Mouse (Mus musculus) midbrain, embryonic 13.5 days (tissue): ENCODE measurements around the gene Cntn2. TPM values are rescaled to one million over a fixed set of nuclear protein-coding genes. Genes with fewer than 3 reads are reported as not detected.
A peak's percentile ranks its signal among the peaks of the same experiment; 100 is the strongest.

Experiments
- ATAC-seq: fragments of 200-750 bp; cut with Nextera tagmentation; 2 replicates; pipeline ENCODE4 v1.8.0; 2017; ENCODE audit warnings: mild to moderate bottlenecking, moderate TSS enrichment, moderate library complexity
- H3K27ac ChIP-seq: fragments of 300-500 bp; sonication (generic); 2 replicates; pipeline ENCODE4 v1.5.1; 2015; ENCODE audit warnings: inconsistent platforms, mild to moderate bottlenecking, moderate library complexity
- H3K27me3 ChIP-seq: fragments of 300-500 bp; sonication (generic); 2 replicates; pipeline ENCODE4 v1.6.1; 2015; ENCODE audit warnings: mild to moderate bottlenecking, inconsistent platforms
- H3K36me3 ChIP-seq: fragments of 300-500 bp; sonication (generic); 2 replicates; pipeline ENCODE4 v1.6.1; 2015; ENCODE audit warnings: mild to moderate bottlenecking, inconsistent platforms
- H3K4me1 ChIP-seq: fragments of 300-500 bp; sonication (generic); replicated peaks from 2 replicates; pipeline ENCODE4 v1.6.1; 2015; ENCODE audit warnings: inconsistent platforms
- H3K4me2 ChIP-seq: fragments of 300-500 bp; sonication (generic); replicated peaks from 2 replicates; pipeline ENCODE4 v1.6.1; 2015; ENCODE audit warnings: moderate library complexity, mild to moderate bottlenecking, inconsistent platforms
- H3K4me3 ChIP-seq: fragments of 300-500 bp; sonication (generic); replicated peaks from 2 replicates; pipeline ENCODE4 v1.5.1; 2015; ENCODE audit warnings: mild to moderate bottlenecking, inconsistent platforms
- H3K9ac ChIP-seq: fragments of 300-500 bp; sonication (generic); replicated peaks from 2 replicates; pipeline ENCODE4 v1.6.1; 2015; ENCODE audit warnings: mild to moderate bottlenecking, inconsistent platforms
- H3K9me3 ChIP-seq: fragments of 300-500 bp; sonication (generic); 2 replicates; pipeline ENCODE4 v1.6.1; 2016; ENCODE audit warnings: mild to moderate bottlenecking, inconsistent platforms
- WGBS: fragments of 180-500 bp; shearing (Covaris S2); methylation state at CpG from one replicate; pipeline ENCODE4 v1.1.7; 2015; 5-methylcytosine and 5-hydroxymethylcytosine counted together
- polyA plus RNA-seq: library from polyadenylated mRNA; unstranded; fragments of >200 nt; fragmentation: Nextera tagmentation; extraction: Ambion mirVana; gene quantifications from 2 replicates; pipeline ENCODE4 v1.2.1, GENCODE M21; 2015

Gene Cntn2
- polyA plus RNA-seq, 1 experiment from 2014 or later: 90.2 TPM

GRCm38 (mm10) chr1:132541824-132542599 lies 1.0 kb downstream of the Cntn2 start:
- Histone ChIP-seq H3K4me3 (peak overlapping the region; percentile 52), H3K4me2 (peak overlapping the region; percentile 73), H3K36me3 (no peaks in the 10 kb centered on the region), H3K27ac (peak overlapping the region; percentile 90), H3K27me3 (peaks cover 29% of the 10 kb centered on the region), H3K9me3 (no peaks in the 10 kb centered on the region), H3K4me1 (peaks cover 72% of the 10 kb centered on the region), H3K9ac (peak overlapping the region; percentile 80)
- WGBS: 16% methylated on average over 5 of the region's 5 CpGs
- peak; percentile 41 for ATAC-seq

GRCm38 (mm10) chr1:132541171-132541823 lies 1.8 kb downstream of the Cntn2 start:
- peak overlapping the region; percentile 52 for H3K4me3 ChIP-seq
- H3K27me3 ChIP-seq: peaks cover 29% of the 10 kb centered on the region
- no peaks in the 10 kb centered on the region for H3K36me3 ChIP-seq
- H3K27ac ChIP-seq: no peak overlapping the region; the same call in none of the 2 replicates
- 0 out of 2 replicates have a peak, but pooled peaks have one; percentile 7 for ATAC-seq
- peak overlapping the region; percentile 80 for H3K9ac ChIP-seq
- H3K4me2 ChIP-seq: peak overlapping the region; percentile 73
- WGBS: 4% methylated on average over 14 of the region's 14 CpGs
- no peaks in the 10 kb centered on the region for H3K9me3 ChIP-seq
- H3K4me1 ChIP-seq: peaks cover 72% of the 10 kb centered on the region

GRCm38 (mm10) chr1:132540701-132541100 lies 2.4 kb downstream of the Cntn2 start:
- H3K27me3 ChIP-seq: peaks cover 29% of the 10 kb centered on the region
- no peaks in the 10 kb centered on the region for H3K9me3 ChIP-seq
- no peak overlapping the region for H3K27ac ChIP-seq
- H3K4me1 ChIP-seq: peaks cover 70% of the 10 kb centered on the region
- H3K4me2 ChIP-seq: peak overlapping the region; percentile 73
- no peaks in the 10 kb centered on the region for H3K36me3 ChIP-seq
- 56% methylated on average over 7 of the region's 7 CpGs for WGBS
- peak overlapping the region; percentile 52 for H3K4me3 ChIP-seq
- peak overlapping the region; percentile 80; the same call in 1 of the 2 replicates for H3K9ac ChIP-seq
- no peak for ATAC-seq

GRCm38 (mm10) chr1:132537736-132538135 lies 5.3 kb downstream of the Cntn2 start:
- H3K27me3 ChIP-seq: peaks cover 13% of the 10 kb centered on the region
- 71% methylated on average over 5 of the region's 5 CpGs for WGBS
- 0 out of 2 replicates have a peak overlapping the region, but pooled peaks have one; percentile 1 for H3K27ac ChIP-seq

GRCm38 (mm10) chr1:132536416-132536815 lies 6.6 kb downstream of the Cntn2 start:
- Histone ChIP-seq H3K36me3 (0 out of 2 replicates have a peak, but pooled peaks cover 9% of the 10 kb centered on the region), H3K27me3 (peaks cover 6% of the 10 kb centered on the region), H3K27ac (no peak overlapping the region), H3K4me1 (peaks cover 82% of the 10 kb centered on the region), H3K4me3 (no peak overlapping the region), H3K4me2 (no peak overlapping the region), H3K9me3 (no peaks in the 10 kb centered on the region), H3K9ac (no peak overlapping the region)
- no peak for ATAC-seq
- WGBS: 92% methylated on average over 3 of the region's 3 CpGs

More at GRCm38 (mm10) chr1:132537736-132538135, 5.3 kb downstream of the Cntn2 start:
- H3K4me2 ChIP-seq: peak overlapping the region; percentile 73; the same call in 1 of the 2 replicates
- H3K4me1 ChIP-seq: peaks cover 84% of the 10 kb centered on the region
- 0 out of 2 replicates have a peak, but pooled peaks cover 3% of the 10 kb centered on the region for H3K36me3 ChIP-seq
- no peak for ATAC-seq
- H3K4me3 ChIP-seq: no peak overlapping the region
- H3K9ac ChIP-seq: no peak overlapping the region
- no peaks in the 10 kb centered on the region for H3K9me3 ChIP-seq

GRCm38 (mm10) chr1:132535541-132535940 lies 7.5 kb downstream of the Cntn2 start:
- ATAC-seq: no peak
- Histone ChIP-seq H3K9ac (no peak overlapping the region), H3K27ac (peak overlapping the region; percentile 61; the same call in 1 of the 2 replicates), H3K36me3 (0 out of 2 replicates have a peak, but pooled peaks cover 9% of the 10 kb centered on the region), H3K4me2 (no peak overlapping the region), H3K9me3 (no peaks in the 10 kb centered on the region), H3K4me1 (peaks cover 82% of the 10 kb centered on the region), H3K27me3 (no peaks in the 10 kb centered on the region), H3K4me3 (no peak overlapping the region)
- 89% methylated on average over 4 of the region's 4 CpGs for WGBS

- Histone ChIP-seq H3K9ac (no peak overlapping the region; the same call in 1 of the 2 replicates), H3K27me3 (no peaks in the 10 kb centered on the region), H3K4me3 (no peak overlapping the region), H3K27ac (peak overlapping the region; percentile 61), H3K4me1 (peaks cover 75% of the 10 kb centered on the region), H3K36me3 (peaks cover 12% of the 10 kb centered on the region), H3K9me3 (no peaks in the 10 kb centered on the region), H3K4me2 (peak overlapping the region; percentile 11; the same call in 1 of the 2 replicates)
- whole genome bisulfite sequencing: 9% methylated on average over 8 of the region's 8 CpGs
- no peak for ATAC-seq
Measured at GRCm38 (mm10) chr1:132533840-132534239, 9.2 kb downstream of the Cntn2 start.

- H3K4me1 ChIP-seq: peaks cover 65% of the 10 kb centered on the region
- H3K9ac ChIP-seq: no peak overlapping the region
- no peak overlapping the region for H3K4me2 ChIP-seq
- H3K27ac ChIP-seq: peak overlapping the region; percentile 48
- peaks cover 25% of the 10 kb centered on the region for H3K36me3 ChIP-seq
- 70% methylated on average over 9 of the region's 9 CpGs for WGBS
- no peaks in the 10 kb centered on the region for H3K27me3 ChIP-seq
- H3K4me3 ChIP-seq: no peak overlapping the region
- ATAC-seq: no peak
- H3K9me3 ChIP-seq: no peaks in the 10 kb centered on the region
Measured at GRCm38 (mm10) chr1:132532521-132532920, 10.5 kb downstream of the Cntn2 start.

- H3K36me3 ChIP-seq: peaks cover 31% of the 10 kb centered on the region
- 0 out of 2 replicates have a peak overlapping the region, but pooled peaks have one; percentile 1 for H3K4me2 ChIP-seq
- peak overlapping the region; percentile 2; the same call in 1 of the 2 replicates for H3K9ac ChIP-seq
- WGBS: 4% methylated on average over 5 of the region's 5 CpGs
- H3K9me3 ChIP-seq: no peaks in the 10 kb centered on the region
- peak overlapping the region; percentile 83 for H3K27ac ChIP-seq
- H3K4me1 ChIP-seq: peaks cover 73% of the 10 kb centered on the region
- no peak overlapping the region for H3K4me3 ChIP-seq
- H3K27me3 ChIP-seq: no peaks in the 10 kb centered on the region
- peak; percentile 76 for ATAC-seq
Measured at GRCm38 (mm10) chr1:132530631-132531191, 12.3 kb downstream of the Cntn2 start.

- H3K9me3 ChIP-seq: no peaks in the 10 kb centered on the region
- peaks cover 42% of the 10 kb centered on the region for H3K36me3 ChIP-seq
- H3K27me3 ChIP-seq: peaks cover 4% of the 10 kb centered on the region; the same call in 1 of the 2 replicates
- peaks cover 55% of the 10 kb centered on the region for H3K4me1 ChIP-seq
- no peak for ATAC-seq
- H3K4me3 ChIP-seq: no peak overlapping the region
- no peak overlapping the region for H3K9ac ChIP-seq
- no peak overlapping the region for H3K4me2 ChIP-seq
- no peak overlapping the region for H3K27ac ChIP-seq
- 92% methylated on average over 19 of the region's 19 CpGs for WGBS
Measured at GRCm38 (mm10) chr1:132528647-132529334, 14.3 kb downstream of the Cntn2 start.

- no peak overlapping the region for H3K27ac ChIP-seq
- ATAC-seq: no peak
- H3K27me3 ChIP-seq: peaks cover 4% of the 10 kb centered on the region; the same call in 1 of the 2 replicates
- H3K4me1 ChIP-seq: peaks cover 53% of the 10 kb centered on the region
- H3K4me2 ChIP-seq: no peak overlapping the region
- H3K4me3 ChIP-seq: no peak overlapping the region
- 97% methylated on average over 13 of the region's 13 CpGs for WGBS
- no peak overlapping the region for H3K9ac ChIP-seq
- peaks cover 48% of the 10 kb centered on the region for H3K36me3 ChIP-seq
- H3K9me3 ChIP-seq: no peaks in the 10 kb centered on the region
Measured at GRCm38 (mm10) chr1:132528071-132528470, 15.0 kb downstream of the Cntn2 start.
